Mouse (Mus musculus): ENCODE measurements around the gene Ctnnb1. TPM values are rescaled to one million over a fixed set of nuclear protein-coding genes. Genes with fewer than 3 reads are reported as not detected.

Ctnnb1 gene
- polyA plus RNA-seq, 2 experiments: 486 to 783 TPM

DNA sequence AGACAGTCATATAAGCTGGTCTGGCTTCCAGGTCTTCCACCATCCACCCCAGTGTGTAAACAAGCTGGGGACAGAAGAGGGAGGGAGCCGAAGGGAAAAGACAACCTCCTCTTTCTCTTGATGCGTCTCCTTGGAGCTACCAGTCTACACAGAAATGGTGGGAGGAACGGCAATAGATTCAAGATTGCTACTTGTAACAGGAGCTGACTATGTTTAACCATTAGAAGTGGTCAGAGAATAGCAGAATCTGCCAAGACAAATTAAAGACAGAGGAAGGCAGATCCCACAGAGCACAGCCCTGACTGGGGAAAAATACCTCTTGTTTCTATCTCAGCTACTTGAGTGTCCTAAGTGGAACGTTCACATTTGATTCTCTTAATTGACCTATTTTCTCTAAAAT lies 29.2 kb upstream of the Ctnnb1 start:
- Histone ChIP-seq H3K9ac (ENCODE audit: low read depth, low read length, severe bottlenecking) (no peak overlapping the region), H3K9me3 (ENCODE audit: control insufficient read depth, low read length) (no peaks in the 10 kb centered on the region), H3K4me1 (ENCODE audit: control insufficient read depth, insufficient read depth, low read length) (no peaks in the 10 kb centered on the region), H3K27ac (replicated peaks; ENCODE audit: low read depth, low read length) (no peak overlapping the region), H3K4me3 (replicated peaks; ENCODE audit: low read length) (no peak overlapping the region), H3K27me3 (ENCODE audit: control insufficient read depth, insufficient read depth, low read length) (no peaks in the 10 kb centered on the region), H3K4me2 (replicated peaks; ENCODE audit: low read depth, low read length, severe bottlenecking) (no peak overlapping the region), H3K36me3 (ENCODE audit: control insufficient read depth, insufficient read depth, low read length) (no peaks in the 10 kb centered on the region)
- no peak for TF ChIP-seq POLR2A (IDR thresholded peaks at IDR 0.05; ENCODE audit: borderline replicate concordance, extremely low read depth, insufficient read depth, insufficient read length)
- ATAC-seq (ENCODE audit: low FRiP score, low read depth): no peak
- no peak for DNase-seq (ENCODE audit: low spot score)
- WGBS: 60% methylated on average over 4 of the region's 4 CpGs

DNA sequence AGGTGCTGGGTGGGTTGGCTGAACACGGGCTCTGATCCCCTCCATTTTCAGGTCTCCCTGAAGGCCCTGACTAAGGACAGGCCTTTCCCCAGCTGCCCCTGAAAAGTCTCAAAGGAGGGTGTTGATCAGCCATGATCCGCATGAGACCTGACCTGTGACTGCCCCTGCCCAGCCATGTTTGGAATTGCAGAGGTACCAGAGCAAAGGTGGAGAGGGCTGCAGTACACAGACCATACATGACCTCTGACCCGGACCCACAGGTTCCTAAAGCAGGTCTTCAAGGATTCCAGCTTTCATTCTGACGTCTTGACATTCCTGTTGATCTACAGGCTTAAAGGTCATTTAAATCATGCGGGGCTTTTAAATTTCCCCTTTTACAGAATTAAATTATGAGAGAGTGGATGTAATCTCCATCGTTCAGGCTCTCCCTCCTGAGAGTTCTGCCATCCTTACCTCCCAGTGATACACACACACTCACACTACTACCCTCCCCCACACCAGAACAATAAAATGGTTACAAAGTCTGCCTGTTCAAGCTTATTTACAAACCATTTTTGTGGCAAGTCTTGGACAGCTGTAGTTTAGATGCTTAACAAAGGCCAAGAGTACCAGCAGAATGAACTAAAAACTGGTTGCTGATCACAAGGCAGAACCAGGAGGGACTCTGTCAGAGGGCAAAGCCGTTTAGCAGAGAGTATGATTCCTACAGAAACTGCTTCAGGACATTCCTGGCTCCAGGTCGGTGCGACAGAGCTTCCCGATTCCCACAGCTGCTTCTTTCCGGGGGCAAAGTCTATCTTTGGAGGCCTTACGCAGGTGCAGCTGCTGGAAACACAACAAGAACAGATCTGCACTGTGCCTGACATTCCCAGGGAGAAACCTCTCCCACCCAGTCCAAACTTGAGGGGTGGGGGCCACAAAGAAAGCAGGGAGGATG lies 28.4 kb upstream of the Ctnnb1 start:
- ATAC-seq (ENCODE audit: low FRiP score, low read depth): no peak
- no peak for DNase-seq (ENCODE audit: low spot score)

DNA sequence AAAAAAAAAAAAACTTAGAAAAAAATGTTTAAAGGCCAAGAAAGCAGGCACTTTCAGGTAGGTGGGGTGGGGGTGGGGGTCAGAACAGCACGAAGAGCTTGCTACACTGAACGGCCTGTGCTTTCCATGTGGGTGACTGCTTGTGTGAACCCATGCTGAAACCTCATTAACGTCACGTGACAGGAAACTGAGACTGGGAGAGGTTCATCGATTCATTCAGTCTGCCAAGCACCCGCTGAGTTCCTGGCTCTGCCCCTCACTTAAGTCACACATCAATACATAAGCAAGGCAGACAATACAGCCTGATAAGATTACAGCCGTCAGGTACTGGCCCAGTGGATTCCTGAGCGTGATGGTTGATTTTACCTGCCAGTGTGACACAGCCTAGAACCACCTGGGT lies 26.5 kb upstream of the Ctnnb1 start:
- Histone ChIP-seq H3K4me1 (ENCODE audit: control insufficient read depth, insufficient read depth, low read length) (no peaks in the 10 kb centered on the region), H3K36me3 (ENCODE audit: control insufficient read depth, insufficient read depth, low read length) (no peaks in the 10 kb centered on the region), H3K9ac (ENCODE audit: low read depth, low read length, severe bottlenecking) (no peak overlapping the region), H3K4me3 (replicated peaks; ENCODE audit: low read length) (no peak overlapping the region), H3K4me2 (replicated peaks; ENCODE audit: low read depth, low read length, severe bottlenecking) (no peak overlapping the region), H3K9me3 (ENCODE audit: control insufficient read depth, low read length) (no peaks in the 10 kb centered on the region), H3K27ac (replicated peaks; ENCODE audit: low read depth, low read length) (no peak overlapping the region), H3K27me3 (ENCODE audit: control insufficient read depth, insufficient read depth, low read length) (no peaks in the 10 kb centered on the region)
- DNase-seq (ENCODE audit: low spot score): no peak
- no peak for TF ChIP-seq POLR2A (IDR thresholded peaks at IDR 0.05; ENCODE audit: borderline replicate concordance, extremely low read depth, insufficient read depth, insufficient read length)
- no peak for ATAC-seq (ENCODE audit: low FRiP score, low read depth)
- WGBS: 76% methylated on average over 8 of the region's 8 CpGs

More for the DNA sequence above, 28.4 kb upstream of the Ctnnb1 start:
- Histone ChIP-seq H3K9me3 (ENCODE audit: control insufficient read depth, low read length) (no peaks in the 10 kb centered on the region), H3K4me2 (replicated peaks; ENCODE audit: low read depth, low read length, severe bottlenecking) (no peak overlapping the region), H3K27ac (replicated peaks; ENCODE audit: low read depth, low read length) (no peak overlapping the region), H3K4me1 (ENCODE audit: control insufficient read depth, insufficient read depth, low read length) (no peaks in the 10 kb centered on the region), H3K9ac (ENCODE audit: low read depth, low read length, severe bottlenecking) (no peak overlapping the region), H3K27me3 (ENCODE audit: control insufficient read depth, insufficient read depth, low read length) (no peaks in the 10 kb centered on the region), H3K4me3 (replicated peaks; ENCODE audit: low read length) (no peak overlapping the region), H3K36me3 (ENCODE audit: control insufficient read depth, insufficient read depth, low read length) (no peaks in the 10 kb centered on the region)
- TF ChIP-seq POLR2A (IDR thresholded peaks at IDR 0.05; ENCODE audit: borderline replicate concordance, extremely low read depth, insufficient read depth, insufficient read length): no peak
- 63% methylated on average over 12 of the region's 12 CpGs for WGBS

DNA sequence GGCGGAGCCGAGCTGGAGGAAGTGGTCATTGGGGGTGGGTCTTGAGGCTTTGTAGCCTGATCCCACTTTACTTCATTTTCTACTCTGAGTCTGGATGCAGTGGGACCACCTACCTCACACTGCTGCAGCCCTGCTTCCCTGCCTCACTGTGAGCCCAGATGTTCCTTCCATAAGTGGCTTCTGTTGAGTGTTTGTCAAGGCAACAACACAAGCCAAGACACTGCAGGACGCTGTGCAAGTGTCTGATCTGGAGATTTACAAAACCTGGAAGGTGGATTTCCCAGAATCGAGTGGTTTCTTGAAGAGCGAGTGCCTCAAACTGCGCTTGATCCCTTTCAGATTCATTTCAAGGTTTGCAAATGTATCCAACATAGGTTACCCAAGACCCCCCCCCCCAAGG lies 20.6 kb upstream of the Ctnnb1 start:
- no peak overlapping the region for H3K9ac ChIP-seq (ENCODE audit: low read depth, low read length, severe bottlenecking)
- no peaks in the 10 kb centered on the region for H3K36me3 ChIP-seq (ENCODE audit: control insufficient read depth, insufficient read depth, low read length)
- ATAC-seq (ENCODE audit: low FRiP score, low read depth) (no peak), DNase-seq (ENCODE audit: low spot score) (no peak)
- no peak for TF ChIP-seq POLR2A (IDR thresholded peaks at IDR 0.05; ENCODE audit: borderline replicate concordance, extremely low read depth, insufficient read depth, insufficient read length)
- H3K4me2 ChIP-seq (replicated peaks; ENCODE audit: low read depth, low read length, severe bottlenecking): no peak overlapping the region
- no peaks in the 10 kb centered on the region for H3K4me1 ChIP-seq (ENCODE audit: control insufficient read depth, insufficient read depth, low read length)
- no peaks in the 10 kb centered on the region for H3K9me3 ChIP-seq (ENCODE audit: control insufficient read depth, low read length)
- H3K4me3 ChIP-seq (replicated peaks; ENCODE audit: low read length): no peak overlapping the region
- 89% methylated on average over 6 of the region's 6 CpGs for WGBS
- no peaks in the 10 kb centered on the region for H3K27me3 ChIP-seq (ENCODE audit: control insufficient read depth, insufficient read depth, low read length)
- H3K27ac ChIP-seq (replicated peaks; ENCODE audit: low read depth, low read length): no peak overlapping the region

DNA sequence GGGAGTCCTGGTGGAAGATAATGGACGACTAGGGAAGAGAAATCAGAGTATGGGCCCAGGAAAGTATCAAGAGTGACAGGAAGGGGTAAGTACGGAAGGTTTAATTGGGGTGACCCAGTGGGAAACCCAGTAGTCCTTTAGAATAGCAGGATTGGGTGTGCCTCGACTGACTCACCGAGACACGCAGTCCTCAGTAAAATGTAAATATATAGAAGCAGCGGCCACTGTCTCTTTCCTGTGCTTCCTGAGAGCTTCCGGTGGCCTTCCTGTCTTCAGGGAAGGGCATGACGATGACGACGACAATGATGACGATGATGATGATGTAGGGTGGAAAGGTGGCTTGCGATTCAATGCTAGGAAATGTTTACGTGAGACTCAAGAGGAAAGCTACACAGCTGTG lies 15.9 kb upstream of the Ctnnb1 start:
- H3K36me3 ChIP-seq (ENCODE audit: control insufficient read depth, insufficient read depth, low read length): no peaks in the 10 kb centered on the region
- H3K4me3 ChIP-seq (replicated peaks; ENCODE audit: low read length): no peak overlapping the region
- H3K27me3 ChIP-seq (ENCODE audit: control insufficient read depth, insufficient read depth, low read length): no peaks in the 10 kb centered on the region
- H3K9me3 ChIP-seq (ENCODE audit: control insufficient read depth, low read length): no peaks in the 10 kb centered on the region
- no peak overlapping the region for H3K9ac ChIP-seq (ENCODE audit: low read depth, low read length, severe bottlenecking)
- no peak for DNase-seq (ENCODE audit: low spot score)
- H3K4me2 ChIP-seq (replicated peaks; ENCODE audit: low read depth, low read length, severe bottlenecking): no peak overlapping the region
- no peak overlapping the region for H3K27ac ChIP-seq (replicated peaks; ENCODE audit: low read depth, low read length)
- WGBS: 80% methylated on average over 13 of the region's 13 CpGs
- no peak for TF ChIP-seq POLR2A (IDR thresholded peaks at IDR 0.05; ENCODE audit: borderline replicate concordance, extremely low read depth, insufficient read depth, insufficient read length)
- ATAC-seq (ENCODE audit: low FRiP score, low read depth): no peak
- H3K4me1 ChIP-seq (ENCODE audit: control insufficient read depth, insufficient read depth, low read length): 0 out of 2 replicates have a peak, but pooled peaks cover under 1% of the 10 kb centered on the region
